Mouse (Mus musculus) embryonic facial prominence, embryonic 15.5 days (tissue): ENCODE data around the gene Dclk1. TPM values are rescaled to one million over a fixed set of nuclear protein-coding genes. Genes with fewer than 3 reads are reported as not detected.

Source experiments
- ATAC-seq: fragments of 200-750 bp; cut with Nextera tagmentation; 2 replicates; pipeline ENCODE4 v1.8.0; 2017; ENCODE audit warnings: low read depth, moderate TSS enrichment; ENCODE audit not compliant: insufficient number of reproducible peaks, low FRiP score, low TSS enrichment
- H3K27ac ChIP-seq: fragments of 300-500 bp; sonication (generic); replicated peaks from 2 replicates; pipeline ENCODE4 v1.5.1; 2015; ENCODE audit warnings: mild to moderate bottlenecking, inconsistent platforms
- H3K27me3 ChIP-seq: fragments of 300-500 bp; sonication (generic); 2 replicates; pipeline ENCODE4 v1.6.1; 2015; ENCODE audit warnings: inconsistent platforms
- H3K36me3 ChIP-seq: fragments of 300-500 bp; sonication (generic); 2 replicates; pipeline ENCODE4 v1.6.1; 2015; ENCODE audit warnings: mild to moderate bottlenecking, inconsistent platforms
- H3K4me1 ChIP-seq: fragments of 300-500 bp; sonication (generic); 2 replicates; pipeline ENCODE4 v1.6.1; 2015; ENCODE audit warnings: inconsistent platforms
- H3K4me2 ChIP-seq: fragments of 300-500 bp; sonication (generic); replicated peaks from 2 replicates; pipeline ENCODE4 v1.6.1; 2015; ENCODE audit warnings: mild to moderate bottlenecking, inconsistent platforms
- H3K4me3 ChIP-seq: fragments of 300-500 bp; sonication (generic); replicated peaks from 2 replicates; pipeline ENCODE4 v1.5.1; 2015; ENCODE audit warnings: mild to moderate bottlenecking, inconsistent platforms
- H3K9ac ChIP-seq: fragments of 300-500 bp; sonication (generic); 2 replicates; pipeline ENCODE4 v1.6.1; 2015; ENCODE audit warnings: inconsistent platforms
- H3K9me3 ChIP-seq: fragments of 300-500 bp; sonication (generic); replicated peaks from 2 replicates; pipeline ENCODE4 v1.6.1; 2016; ENCODE audit warnings: inconsistent platforms
- WGBS: fragments of 180-500 bp; shearing (Covaris S2); methylation state at CpG from one replicate; pipeline ENCODE4 v1.1.7; 2015; 5-methylcytosine and 5-hydroxymethylcytosine counted together
- polyA plus RNA-seq: library from polyadenylated mRNA; unstranded; fragments of >200 nt; fragmentation: Nextera tagmentation; extraction: Ambion mirVana; gene quantifications from 2 replicates; pipeline ENCODE4 v1.2.1, GENCODE M21; 2015

Gene Dclk1
- polyA plus RNA-seq, 1 experiment from 2014 or later, result 64.6 TPM

DNA sequence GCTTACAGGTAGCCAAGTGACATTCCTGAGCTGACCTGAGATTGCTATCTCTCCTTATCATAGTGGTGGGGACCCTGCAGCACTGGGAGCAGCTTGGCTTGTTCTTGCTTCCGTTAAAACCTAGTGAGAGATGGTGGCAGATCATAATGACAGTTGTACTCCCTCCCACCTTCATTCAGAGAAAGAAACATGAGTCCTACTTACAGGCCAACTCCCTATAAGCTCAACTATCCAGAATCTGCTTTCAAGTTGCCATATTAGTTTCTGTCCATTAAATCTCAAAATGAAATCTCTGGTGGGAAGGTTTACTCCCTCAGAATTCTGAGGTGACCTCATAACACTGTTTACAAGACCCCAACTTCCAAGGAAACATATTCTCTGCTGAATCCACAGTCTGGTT, 316.4 kb downstream of the Dclk1 start:
- Histone ChIP-seq H3K4me2 (no peak overlapping the region), H3K9me3 (no peaks in the 10 kb centered on the region), H3K36me3 (no peaks in the 10 kb centered on the region), H3K4me3 (no peak overlapping the region), H3K27me3 (no peaks in the 10 kb centered on the region), H3K4me1 (no peaks in the 10 kb centered on the region), H3K27ac (no peak overlapping the region), H3K9ac (no peak overlapping the region)
- WGBS, result 50% methylated on average over 1 of the region's 1 CpGs
- no peak for ATAC-seq

DNA sequence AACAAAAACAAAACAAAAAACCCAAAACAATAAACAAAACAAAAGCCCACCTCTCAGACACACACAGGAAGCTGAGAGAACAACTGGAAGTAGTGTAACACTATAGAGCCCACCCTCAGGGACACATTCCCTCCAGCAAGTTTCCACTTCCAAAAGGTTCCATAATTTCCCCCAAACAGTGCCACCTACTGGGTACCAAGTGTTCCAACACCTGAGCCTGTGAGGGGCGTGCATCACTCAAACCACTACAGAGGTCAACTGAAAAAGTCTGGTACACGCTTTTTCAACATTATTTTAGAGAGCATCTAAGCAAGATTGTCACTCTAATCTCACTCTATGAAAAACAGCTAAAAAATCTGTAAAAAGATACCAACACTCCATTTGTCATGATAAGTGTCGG, 325.3 kb downstream of the Dclk1 start:
- 89% methylated on average over 3 of the region's 3 CpGs for WGBS
- Histone ChIP-seq H3K9me3 (no peaks in the 10 kb centered on the region), H3K4me2 (no peak overlapping the region), H3K27me3 (no peaks in the 10 kb centered on the region), H3K27ac (no peak overlapping the region), H3K4me1 (0 out of 2 replicates have a peak, but pooled peaks cover 7% of the 10 kb centered on the region), H3K36me3 (no peaks in the 10 kb centered on the region), H3K9ac (no peak overlapping the region), H3K4me3 (no peak overlapping the region)
- ATAC-seq, result no peak

DNA sequence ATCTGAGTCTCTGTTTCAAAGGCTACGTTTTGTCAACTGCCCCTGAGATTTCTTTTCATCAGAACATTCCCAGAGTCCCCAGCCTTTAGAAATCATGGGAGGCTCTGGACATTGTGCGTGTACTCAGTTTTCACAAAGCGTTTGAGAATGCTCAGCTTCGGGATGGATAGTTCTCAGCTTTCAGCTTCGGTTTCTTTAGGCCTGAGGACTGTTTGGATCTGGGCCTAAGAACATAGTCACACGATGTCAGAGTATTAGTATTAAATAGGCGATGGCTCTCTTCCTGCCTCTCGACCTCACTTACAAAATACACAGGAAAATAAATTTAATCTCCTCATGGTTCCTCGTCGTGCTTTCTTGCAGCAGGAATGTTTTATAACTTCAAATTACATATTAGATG, 327.4 kb downstream of the Dclk1 start:
- peak overlapping the region; percentile 44 for H3K27ac ChIP-seq
- H3K4me3 ChIP-seq, result no peak overlapping the region
- H3K4me1 ChIP-seq, result 0 out of 2 replicates have a peak, but pooled peaks cover 7% of the 10 kb centered on the region
- WGBS, result 39% methylated on average over 10 of the region's 10 CpGs
- H3K4me2 ChIP-seq, result no peak overlapping the region
- ATAC-seq, result no peak
- H3K9ac ChIP-seq, result no peak overlapping the region
- no peaks in the 10 kb centered on the region for H3K27me3 ChIP-seq
- H3K9me3 ChIP-seq, result no peaks in the 10 kb centered on the region
- no peaks in the 10 kb centered on the region for H3K36me3 ChIP-seq

DNA sequence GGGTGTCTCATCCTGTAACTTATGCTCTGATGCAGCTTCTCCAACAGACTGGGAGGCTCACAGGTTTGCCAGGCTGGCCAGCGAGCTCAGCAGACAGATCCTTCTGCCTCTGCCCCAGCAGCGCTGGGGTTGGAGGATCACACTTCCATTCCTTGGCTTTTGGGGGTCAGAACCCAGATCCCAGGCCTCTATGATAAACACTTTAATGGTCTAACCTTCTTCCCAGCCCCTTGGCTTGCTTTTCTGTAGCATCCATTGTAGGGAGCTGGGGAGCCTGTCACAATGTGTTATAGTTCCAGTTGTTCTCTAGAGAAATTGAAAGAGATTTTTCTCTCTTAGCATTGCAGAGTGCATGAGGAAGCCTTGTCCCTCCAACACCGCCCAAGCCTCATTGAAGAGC, 328.9 kb downstream of the Dclk1 start:
- Histone ChIP-seq H3K27ac (no peak overlapping the region), H3K36me3 (no peaks in the 10 kb centered on the region), H3K4me1 (0 out of 2 replicates have a peak, but pooled peaks cover 7% of the 10 kb centered on the region), H3K4me2 (no peak overlapping the region), H3K27me3 (no peaks in the 10 kb centered on the region), H3K9me3 (no peaks in the 10 kb centered on the region), H3K9ac (no peak overlapping the region), H3K4me3 (no peak overlapping the region)
- ATAC-seq, result no peak
- 81% methylated on average over 3 of the region's 3 CpGs for WGBS

DNA sequence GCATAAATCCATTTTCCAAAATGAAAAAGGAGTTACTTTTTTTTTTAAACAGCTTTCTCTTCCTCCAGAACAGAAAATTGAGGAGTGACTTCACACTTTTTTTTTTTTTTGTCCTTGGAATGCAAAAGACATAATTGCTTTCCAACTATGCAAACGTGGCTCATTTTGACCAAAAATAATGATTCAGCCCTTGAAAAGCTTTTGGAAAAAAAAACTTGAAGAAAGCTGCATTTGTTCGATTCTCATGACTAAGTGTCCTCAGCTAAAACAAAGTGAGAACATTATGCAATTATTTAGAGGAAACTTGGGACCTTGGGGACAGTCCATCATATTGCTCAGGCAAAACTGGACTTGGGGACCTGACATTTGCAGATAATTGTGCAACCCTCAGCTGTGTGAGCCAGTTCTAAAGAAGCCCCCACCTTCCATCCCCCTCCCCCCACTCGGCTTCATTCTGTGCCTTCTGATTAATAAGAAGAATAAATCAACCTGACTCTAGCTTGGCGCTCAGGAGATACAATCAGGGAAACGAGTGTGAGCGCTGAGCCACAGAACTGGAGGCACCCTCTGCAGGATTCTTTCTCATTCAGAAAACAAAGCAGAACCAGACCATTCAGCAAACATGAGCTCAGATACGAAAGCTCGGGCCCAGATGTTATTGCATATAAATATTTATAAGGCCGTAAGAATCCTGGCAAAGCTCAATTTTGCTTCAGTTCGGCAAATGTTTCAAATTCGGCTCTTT, 329.6 kb downstream of the Dclk1 start:
- no peak for ATAC-seq
- no peaks in the 10 kb centered on the region for H3K36me3 ChIP-seq
- H3K4me3 ChIP-seq, result no peak overlapping the region
- H3K9ac ChIP-seq, result no peak overlapping the region
- H3K27ac ChIP-seq, result peak overlapping the region; percentile 56
- no peaks in the 10 kb centered on the region for H3K27me3 ChIP-seq
- WGBS, result 35% methylated on average over 11 of the region's 11 CpGs
- 0 out of 2 replicates have a peak, but pooled peaks cover 7% of the 10 kb centered on the region for H3K4me1 ChIP-seq
- H3K9me3 ChIP-seq, result no peaks in the 10 kb centered on the region
- H3K4me2 ChIP-seq, result no peak overlapping the region

DNA sequence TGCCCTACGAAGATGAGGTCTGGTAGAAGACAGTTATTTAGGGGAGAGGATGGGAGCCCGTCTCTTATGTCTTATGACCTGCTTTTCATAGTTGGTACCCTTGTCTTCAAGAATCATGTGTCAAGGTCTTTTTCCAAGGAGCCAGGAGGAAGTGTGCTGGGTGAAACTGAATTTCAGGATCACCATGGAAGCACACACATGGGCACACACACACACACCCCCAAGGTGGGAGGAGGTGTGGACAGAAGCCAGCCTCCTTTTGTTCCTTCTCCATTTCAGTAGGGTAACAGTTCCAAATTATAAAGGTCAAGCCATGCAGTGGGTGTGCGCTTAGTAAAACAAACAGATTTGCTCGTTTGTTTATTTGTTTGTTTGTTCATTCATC, 330.1 kb downstream of the Dclk1 start:
- no peak overlapping the region for H3K4me2 ChIP-seq
- no peaks in the 10 kb centered on the region for H3K27me3 ChIP-seq
- no peak overlapping the region for H3K4me3 ChIP-seq
- H3K4me1 ChIP-seq, result 0 out of 2 replicates have a peak, but pooled peaks cover 7% of the 10 kb centered on the region
- no peak overlapping the region for H3K9ac ChIP-seq
- no peaks in the 10 kb centered on the region for H3K36me3 ChIP-seq
- peak overlapping the region; percentile 56 for H3K27ac ChIP-seq
- H3K9me3 ChIP-seq, result no peaks in the 10 kb centered on the region
- no peak for ATAC-seq
- WGBS, result 59% methylated on average over 4 of the region's 4 CpGs

DNA sequence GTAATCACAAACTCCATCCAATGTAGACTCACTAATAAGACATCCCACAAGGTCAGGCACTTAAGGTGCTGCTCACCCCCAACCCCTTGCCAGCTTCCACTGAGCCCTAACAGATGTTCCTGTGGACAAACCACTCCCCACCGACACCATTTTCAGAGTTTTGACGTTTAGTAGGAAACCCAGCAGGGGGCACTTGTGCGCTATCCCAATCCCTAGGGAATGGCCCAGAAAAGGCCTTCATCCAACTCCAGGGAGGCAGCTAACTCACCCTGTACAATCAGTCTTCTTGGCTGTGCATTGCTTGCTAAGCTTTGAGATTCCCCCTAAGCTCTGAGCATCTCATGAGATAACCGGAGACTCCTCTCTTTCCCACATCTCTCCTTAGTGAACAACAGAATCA, 331.8 kb downstream of the Dclk1 start:
- 0 out of 2 replicates have a peak, but pooled peaks cover 7% of the 10 kb centered on the region for H3K4me1 ChIP-seq
- WGBS, result 44% methylated on average over 4 of the region's 4 CpGs
- no peaks in the 10 kb centered on the region for H3K27me3 ChIP-seq
- no peak overlapping the region for H3K4me3 ChIP-seq
- H3K36me3 ChIP-seq, result no peaks in the 10 kb centered on the region
- H3K9ac ChIP-seq, result no peak overlapping the region
- H3K27ac ChIP-seq, result no peak overlapping the region
- no peak for ATAC-seq
- no peak overlapping the region for H3K4me2 ChIP-seq
- no peaks in the 10 kb centered on the region for H3K9me3 ChIP-seq

DNA sequence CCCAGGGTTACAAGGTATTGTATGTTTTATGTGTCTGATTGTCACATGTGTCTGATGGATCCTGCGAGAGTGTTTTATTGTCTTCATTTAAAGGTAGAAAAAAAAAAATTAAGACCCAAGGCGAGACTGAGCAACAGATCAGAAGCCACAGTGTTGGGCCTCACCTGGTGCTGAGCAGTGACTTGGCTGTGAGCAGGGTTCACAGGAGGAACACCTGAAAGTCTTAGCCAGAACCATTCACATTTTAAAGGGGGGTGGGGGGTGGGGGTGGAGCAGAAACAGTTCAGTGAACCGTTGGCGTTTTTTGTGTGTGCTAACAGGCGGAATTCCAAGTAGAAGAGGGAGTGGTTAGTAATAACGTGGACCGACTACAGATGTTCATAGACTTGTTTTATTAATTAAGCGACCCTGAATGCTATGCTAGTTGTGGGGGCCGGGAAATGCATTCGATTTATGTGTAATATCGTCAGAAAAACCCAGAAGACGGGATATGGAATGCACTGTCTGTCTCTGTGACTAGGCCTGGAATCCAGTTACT, 345.3 kb downstream of the Dclk1 start:
- Histone ChIP-seq H3K9me3 (no peaks in the 10 kb centered on the region), H3K36me3 (no peaks in the 10 kb centered on the region), H3K9ac (no peak overlapping the region), H3K27me3 (no peaks in the 10 kb centered on the region), H3K4me3 (no peak overlapping the region), H3K4me2 (no peak overlapping the region), H3K27ac (peak overlapping the region; percentile 65; the same call in 1 of the 2 replicates), H3K4me1 (peaks cover 33% of the 10 kb centered on the region)
- peak; percentile 65 for ATAC-seq
- WGBS, result 18% methylated on average over 12 of the region's 12 CpGs

DNA sequence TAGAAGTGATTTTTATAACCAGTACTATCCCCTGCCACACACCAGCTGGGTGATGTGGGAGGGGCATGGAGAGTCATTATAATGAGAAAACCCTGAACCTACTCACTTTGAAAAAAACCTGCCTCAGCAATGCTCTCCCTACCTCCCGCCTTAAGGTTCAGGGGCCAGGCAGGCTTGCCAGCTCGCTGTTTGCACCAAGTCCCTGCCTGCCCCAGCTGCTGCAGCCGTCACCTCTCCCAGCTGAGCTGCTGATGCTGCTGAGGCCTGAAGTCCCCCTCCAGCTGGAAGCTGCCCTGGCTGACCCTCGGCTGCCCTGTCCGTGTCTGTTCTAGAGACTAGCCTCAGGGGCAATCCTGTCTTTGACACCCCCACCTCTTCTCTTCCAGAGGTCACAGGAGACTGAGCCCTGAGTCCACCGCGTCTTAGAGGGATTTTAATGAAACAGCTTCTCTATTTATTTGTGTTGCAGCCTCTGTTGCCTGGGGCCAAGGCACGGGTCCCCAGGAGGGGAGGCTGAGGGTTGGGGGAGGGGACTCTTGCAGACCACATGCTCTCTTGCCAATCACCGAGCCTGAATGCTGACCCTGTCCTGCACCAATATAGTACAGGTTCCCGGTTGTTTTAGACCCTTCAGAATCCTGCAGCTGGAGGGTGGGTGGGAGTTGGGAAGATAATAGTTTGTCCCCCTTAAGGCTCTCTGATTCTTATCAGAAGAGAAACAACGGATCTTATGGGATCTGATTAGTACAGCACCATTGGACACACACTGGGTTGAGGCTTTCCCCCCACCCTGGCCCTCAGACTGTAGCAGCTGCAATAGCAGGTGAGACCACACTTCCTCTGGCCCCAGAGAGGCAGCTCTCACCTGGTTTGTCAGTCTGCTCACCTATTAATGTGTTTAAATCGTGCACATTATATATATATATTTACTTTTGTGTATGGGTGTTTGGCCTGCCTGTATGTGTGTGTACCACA, 346.1 kb downstream of the Dclk1 start:
- Histone ChIP-seq H3K27me3 (no peaks in the 10 kb centered on the region), H3K4me3 (no peak overlapping the region), H3K9ac (peak overlapping the region; percentile 3; the same call in 1 of the 2 replicates), H3K9me3 (no peaks in the 10 kb centered on the region), H3K36me3 (no peaks in the 10 kb centered on the region), H3K27ac (peak overlapping the region; percentile 65), H3K4me1 (peaks cover 34% of the 10 kb centered on the region), H3K4me2 (no peak overlapping the region; the same call in 1 of the 2 replicates)
- ATAC-seq, result peak; percentile 78
- WGBS, result 12% methylated on average over 12 of the region's 12 CpGs
